In genomic region chr6:4414166-4414565, GRCm38 (mm10) we compare ENCODE assay signal across 8 mouse cellular contexts.
A peak's percentile ranks its signal among the peaks of the same experiment; 100 is the strongest.
DNase-seq lines count a peak whose midpoint lies in the region; ATAC-seq lines count a peak whose summit lies in the region.

No protein-coding gene starts in this region.

- ATAC-seq in forebrain, embryonic 12.5 days (ENCODE audit: low FRiP score) = no peak
- no peak for ATAC-seq in midbrain, embryonic 14.5 days (ENCODE audit: low FRiP score, low TSS enrichment)
- no peak for ATAC-seq in midbrain, embryonic 16.5 days
- peak; percentile 75 to 78; a peak in 3 of 4 replicates for ATAC-seq in hematopoietic stem cell, adult 5-6 weeks (replicated peaks in 1 of 2; ENCODE audit: insufficient read depth in 1 of 2, low FRiP score in 2 of 2, low TSS enrichment in 1 of 2, low read depth in 1 of 2, poor library complexity in 2 of 2, severe bottlenecking in 2 of 2)
- 0 out of 2 replicates have a peak, but pooled peaks have one; percentile 38 for ATAC-seq in megakaryocyte, adult 5-6 weeks (ENCODE audit: poor library complexity, severe bottlenecking)

- no peak overlapping the region for H3K4me2 ChIP-seq in forebrain, embryonic 12.5 days
- H3K4me2 ChIP-seq in midbrain, embryonic 14.5 days (ENCODE audit: low read length) = no peak overlapping the region
- H3K4me2 ChIP-seq in midbrain, embryonic 16.5 days (ENCODE audit: low read length) = no peak overlapping the region

- H3K9me3 ChIP-seq in forebrain, embryonic 10.5 days = no peaks in the 10 kb centered on the region
- no peaks in the 10 kb centered on the region for H3K9me3 ChIP-seq in forebrain, embryonic 12.5 days
- no peaks in the 10 kb centered on the region for H3K9me3 ChIP-seq in midbrain, embryonic 14.5 days (ENCODE audit: control insufficient read depth, low read length)
- no peaks in the 10 kb centered on the region for H3K9me3 ChIP-seq in midbrain, embryonic 16.5 days (replicated peaks; ENCODE audit: control insufficient read depth, low read length, poor library complexity, severe bottlenecking)

- 40% methylated on average over 6 of the region's 6 CpGs for WGBS in forebrain, embryonic 10.5 days
- WGBS in forebrain, embryonic 12.5 days = 35% methylated on average over 6 of the region's 6 CpGs
- WGBS in midbrain, embryonic 14.5 days = 40% methylated on average over 6 of the region's 6 CpGs
- 37% methylated on average over 6 of the region's 6 CpGs for WGBS in midbrain, embryonic 16.5 days

- peak; percentile 26 for DNase-seq in forebrain, embryonic 10.5 days (ENCODE audit: extremely low spot score, low spot score)
- peak; percentile 55 for DNase-seq in midbrain, embryonic 14.5 days
- peak; percentile 9 for DNase-seq in cerebellum, adult 9-11 months
- no peak for DNase-seq in MN1 (ENCODE audit: low spot score)

- H3K4me3 ChIP-seq in forebrain, embryonic 10.5 days = no peak overlapping the region
- no peak overlapping the region for H3K4me3 ChIP-seq in forebrain, embryonic 12.5 days (replicated peaks)
- H3K4me3 ChIP-seq in midbrain, embryonic 14.5 days (replicated peaks; ENCODE audit: low read depth, low read length) = no peak overlapping the region
- no peak overlapping the region for H3K4me3 ChIP-seq in midbrain, embryonic 16.5 days (ENCODE audit: low read depth, low read length)

- no peaks in the 10 kb centered on the region for H3K27me3 ChIP-seq in forebrain, embryonic 10.5 days (ENCODE audit: poor library complexity, severe bottlenecking)
- no peaks in the 10 kb centered on the region for H3K27me3 ChIP-seq in forebrain, embryonic 12.5 days
- H3K27me3 ChIP-seq in midbrain, embryonic 14.5 days (ENCODE audit: control insufficient read depth, insufficient read depth, low read length) = no peaks in the 10 kb centered on the region
- no peaks in the 10 kb centered on the region for H3K27me3 ChIP-seq in midbrain, embryonic 16.5 days (ENCODE audit: control insufficient read depth, insufficient read depth, low read depth, low read length)

- no peaks in the 10 kb centered on the region for H3K36me3 ChIP-seq in forebrain, embryonic 10.5 days (replicated peaks)
- H3K36me3 ChIP-seq in forebrain, embryonic 12.5 days (replicated peaks) = no peaks in the 10 kb centered on the region
- no peaks in the 10 kb centered on the region for H3K36me3 ChIP-seq in midbrain, embryonic 14.5 days (ENCODE audit: control insufficient read depth, insufficient read depth, low read length)
- no peaks in the 10 kb centered on the region for H3K36me3 ChIP-seq in midbrain, embryonic 16.5 days (ENCODE audit: control insufficient read depth, insufficient read depth, low read length)

- H3K4me1 ChIP-seq in forebrain, embryonic 10.5 days = peaks cover 15% of the 10 kb centered on the region
- peaks cover 11% of the 10 kb centered on the region for H3K4me1 ChIP-seq in forebrain, embryonic 12.5 days
- H3K4me1 ChIP-seq in midbrain, embryonic 14.5 days (ENCODE audit: control insufficient read depth, insufficient read depth, low read length) = 0 out of 2 replicates have a peak, but pooled peaks cover 7% of the 10 kb centered on the region
- H3K4me1 ChIP-seq in midbrain, embryonic 16.5 days (ENCODE audit: control insufficient read depth, insufficient read depth, low read length) = peaks cover 6% of the 10 kb centered on the region; the same call in 1 of the 2 replicates

- H3K9ac ChIP-seq in forebrain, embryonic 12.5 days = no peak overlapping the region
- no peak overlapping the region for H3K9ac ChIP-seq in midbrain, embryonic 14.5 days (replicated peaks; ENCODE audit: low read length)
- no peak overlapping the region for H3K9ac ChIP-seq in midbrain, embryonic 16.5 days (ENCODE audit: low read depth, low read length)

- no peak overlapping the region for H3K27ac ChIP-seq in forebrain, embryonic 10.5 days
- no peak overlapping the region for H3K27ac ChIP-seq in forebrain, embryonic 12.5 days
- no peak overlapping the region for H3K27ac ChIP-seq in midbrain, embryonic 14.5 days (replicated peaks; ENCODE audit: low read depth, low read length)
- H3K27ac ChIP-seq in midbrain, embryonic 16.5 days (ENCODE audit: low read length) = no peak overlapping the region

Comparison
In these comparisons a context has a peak if more than half of its experiments do, and no peak if none do; other contexts are left out.
1. ATAC-seq: peak in hematopoietic stem cell, adult 5-6 weeks (2 of 2) and megakaryocyte, adult 5-6 weeks (single experiment); none in forebrain, embryonic 12.5 days (single experiment), midbrain, embryonic 14.5 days (single experiment) and midbrain, embryonic 16.5 days (single experiment).